Mouse (Mus musculus) left cerebral cortex, adult 18-20 months (tissue): ENCODE results near the gene Tlr11. TPM values are rescaled to one million over a fixed set of nuclear protein-coding genes. Genes with fewer than 3 reads are reported as not detected.
A peak's percentile ranks its signal among the peaks of the same experiment; 100 is the strongest.

Experiments used
- DNase-seq, 2 experiments: peaks; one replicate each; pipeline ENCODE4 v3.0.0; 2021 to 2022; ENCODE audit warnings: low spot score in 2 of 2, mixed read lengths in 1 of 2
- long read RNA-seq, 2 experiments: library from polyadenylated mRNA; stranded (forward); transcript quantifications; one replicate each; pipeline ENCODE4 v2.0.0; 2021
- total RNA-seq, 2 experiments: library from RNA; stranded (reverse); gene quantifications; 2 replicates each; pipeline ENCODE4 v1.2.3; 2021

Tlr11 gene
- not detected for total RNA-seq
- long read RNA-seq, experiment 1 = 0 reads
- long read RNA-seq, experiment 2 = 0 reads

- no peak for DNase-seq
Observed at GRCm38 (mm10) chr14:50357593-50357992, at the start of gene Tlr11. TSS of gene Tlr11 (plus strand) at chr14:50357914.

GRCm38 (mm10) chr14:50326661-50327060 lies 31.1 kb upstream of the Tlr11 start, which contains the start of gene Olfr734:
TSS of gene Olfr734 (minus strand) at chr14:50326761.
- no peak for DNase-seq

- no peak for DNase-seq
Observed at GRCm38 (mm10) chr14:50348796-50349195, 8.9 kb upstream of the Tlr11 start, which contains the start of gene Olfr735. TSS of gene Olfr735 (minus strand) at chr14:50348872.

- DNase-seq = peak in 1 of 2 experiments; percentile 3
Observed at GRCm38 (mm10) chr14:50352438-50352837, 5.3 kb upstream of the Tlr11 start.

DNA sequence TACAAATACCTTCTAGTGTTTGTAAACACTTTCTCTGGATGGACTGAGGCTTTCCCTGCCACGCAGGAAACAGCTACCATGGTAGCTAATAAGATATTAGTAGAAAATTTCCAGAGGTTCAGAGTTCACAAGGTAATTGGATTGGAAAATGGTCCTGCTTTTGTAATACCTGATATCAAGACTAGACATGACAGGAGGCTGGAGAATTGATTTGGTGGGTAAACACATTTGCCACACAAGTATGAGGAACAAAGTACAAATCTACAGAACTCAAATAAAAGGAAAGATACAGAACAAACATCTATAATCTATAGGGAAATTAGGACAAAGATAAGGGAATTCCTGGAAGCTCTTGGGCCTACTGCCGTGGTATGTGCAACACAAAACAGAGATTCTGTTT lies 989 bp upstream of the Tlr11 start:
- no peak for DNase-seq

- DNase-seq = no peak
Observed at GRCm38 (mm10) chr14:50360480-50360879, 2.8 kb downstream of the Tlr11 start.

DNA sequence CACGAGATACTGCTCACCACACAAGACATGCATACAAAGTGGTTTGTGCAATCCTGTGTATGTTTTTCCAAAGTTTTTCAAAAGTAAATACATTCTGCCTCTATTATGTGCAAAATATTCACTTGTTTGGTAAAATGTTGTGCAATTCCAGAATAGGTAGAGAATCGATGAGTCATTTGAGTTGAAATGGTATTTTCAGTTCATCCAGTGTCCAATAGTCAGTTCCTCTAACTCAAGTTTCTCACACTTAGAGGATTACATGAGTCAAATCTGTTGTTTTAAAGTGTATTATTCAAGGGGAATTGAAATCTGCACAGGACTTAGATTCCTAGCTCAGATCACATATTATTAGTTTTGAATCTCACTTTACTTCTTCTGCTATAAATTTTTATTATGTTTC lies 5.8 kb downstream of the Tlr11 start:
- DNase-seq = no peak

DNA sequence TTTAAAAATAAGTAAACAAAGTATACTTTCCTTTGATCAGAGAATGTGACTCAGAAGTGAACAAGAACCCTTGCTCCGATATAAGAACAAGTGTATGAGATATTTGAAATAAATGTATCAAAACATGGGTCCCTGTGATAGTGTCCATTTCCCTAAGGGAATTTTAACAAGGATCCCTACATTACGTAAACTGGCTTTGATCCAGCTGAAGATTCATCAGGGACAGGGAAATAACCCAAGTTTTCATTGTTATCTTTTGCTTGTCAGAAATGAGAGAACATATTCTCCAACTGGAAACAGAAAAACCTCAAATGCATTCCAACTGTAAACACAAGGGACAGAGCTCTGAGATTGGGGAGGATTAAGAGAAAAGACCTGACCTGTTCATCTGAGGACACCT lies 23.1 kb downstream of the Tlr11 start, which contains the start of gene Olfr736:
Olfr736 (plus strand) TSS at position 301 of the 400 bp plus-strand sequence.
- no peak for DNase-seq

DNA sequence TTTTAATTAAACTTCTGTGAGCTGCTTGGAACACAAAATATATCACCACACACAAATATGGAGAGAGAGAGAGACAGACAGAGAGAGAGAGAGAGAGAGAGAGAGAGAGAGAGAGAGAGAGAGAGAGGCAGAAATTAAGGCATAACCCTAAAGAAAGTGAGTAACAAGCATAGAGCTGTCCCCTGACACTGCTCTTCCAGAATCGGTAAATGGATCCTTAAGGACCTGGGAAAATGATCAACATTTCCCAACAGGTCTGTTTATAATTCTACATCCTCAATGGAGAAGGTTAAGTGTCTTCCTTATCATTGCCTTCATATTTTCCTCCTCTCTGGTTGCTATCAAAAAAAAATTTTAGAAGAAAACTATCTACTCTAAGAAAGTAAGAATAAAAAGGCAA lies 49.6 kb downstream of the Tlr11 start, which contains the start of gene Olfr738:
Olfr738 (plus strand) TSS at position 301 of the 400 bp plus-strand sequence.
- no peak for DNase-seq

Other genes starting within 250 kb of the Tlr11 start
- gene Olfr727, start 234.7 kb upstream of the Tlr11 start, total RNA-seq = not detected
- not detected for gene Olfr728, start 215.2 kb upstream of the Tlr11 start, total RNA-seq
- not detected for gene Olfr729, start 205.0 kb upstream of the Tlr11 start, total RNA-seq
- gene Olfr730, start 169.7 kb upstream of the Tlr11 start, total RNA-seq = not detected
- gene Olfr731, start 116.0 kb upstream of the Tlr11 start, total RNA-seq = not detected
- gene Olfr732, start 73.7 kb upstream of the Tlr11 start, total RNA-seq = not detected
- not detected for gene Olfr733, start 56.4 kb upstream of the Tlr11 start, total RNA-seq
- not detected for gene Olfr734, start 31.2 kb upstream of the Tlr11 start, total RNA-seq
- gene Olfr735, start 9.0 kb upstream of the Tlr11 start, total RNA-seq = not detected
- not detected for gene Olfr736, start 23.2 kb downstream of the Tlr11 start, total RNA-seq
- gene Olfr738, start 49.7 kb downstream of the Tlr11 start, total RNA-seq = not detected
- not detected for gene Olfr739, start 60.7 kb downstream of the Tlr11 start, total RNA-seq
- gene Olfr740, start 87.6 kb downstream of the Tlr11 start, total RNA-seq = not detected
- not detected for gene Olfr741, start 114.8 kb downstream of the Tlr11 start, total RNA-seq
- not detected for gene Olfr742, start 145.7 kb downstream of the Tlr11 start, total RNA-seq
- gene Olfr743, start 163.9 kb downstream of the Tlr11 start, total RNA-seq = not detected